8 mouse cellular contexts compared by ENCODE assay signal in the genomic region with DNA sequence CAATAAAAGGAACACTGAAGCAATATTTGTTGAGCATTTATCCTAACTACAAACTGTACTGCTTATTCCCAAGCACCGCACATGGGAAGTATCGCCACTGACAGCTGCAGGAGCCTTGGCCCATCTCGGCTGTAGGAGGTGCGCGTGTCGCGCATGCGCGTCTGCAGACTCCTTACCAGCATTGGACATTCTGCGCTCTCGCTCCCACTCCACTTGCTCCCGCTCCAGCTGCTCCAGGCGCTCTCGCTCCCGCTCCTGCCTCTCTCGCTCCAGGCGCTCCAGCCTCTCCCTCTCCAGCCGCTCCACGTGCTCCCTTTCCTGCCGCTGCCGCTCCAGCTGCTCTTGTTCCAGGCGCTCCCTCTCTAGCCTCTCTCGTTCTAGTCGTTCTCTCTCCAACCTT.
DNase-seq lines count a peak whose midpoint lies in the region; ATAC-seq and TF ChIP-seq lines count a peak whose summit lies in the region.

No protein-coding gene starts in this region.

- WGBS in cerebellum, adult 2 months: 83% methylated on average over 24 of the region's 24 CpGs
- 72% methylated on average over 24 of the region's 24 CpGs for WGBS in hindbrain, postnatal 0 days
- WGBS in liver, postnatal 0 days (ENCODE audit: insufficient replicate concordance): 81% methylated on average over 24 of the region's 24 CpGs

- TF ChIP-seq EP300 in liver, postnatal 0 days (IDR thresholded peaks at IDR 0.05; ENCODE audit: low read depth): no peak

- no peak overlapping the region for H3K27ac ChIP-seq in cerebellum, adult 2 months (ENCODE audit: insufficient read depth, low read length)
- no peak overlapping the region for H3K27ac ChIP-seq in ES-E14 (ENCODE audit: insufficient read depth, low read depth, low read length, poor library complexity, severe bottlenecking)
- H3K27ac ChIP-seq in hindbrain, postnatal 0 days: 0 out of 2 replicates have a peak overlapping the region, but pooled peaks have one; percentile 2
- H3K27ac ChIP-seq in liver, postnatal 0 days (ENCODE audit: low read depth): no peak overlapping the region

- H3K4me2 ChIP-seq in hindbrain, postnatal 0 days (ENCODE audit: low read depth, low read length): no peak overlapping the region
- peak overlapping the region; percentile 29 for H3K4me2 ChIP-seq in liver, postnatal 0 days (ENCODE audit: low read depth, low read length)

- H3K4me1 ChIP-seq in cerebellum, adult 2 months (ENCODE audit: control insufficient read depth, insufficient read depth, low read length): no peaks in the 10 kb centered on the region
- H3K4me1 ChIP-seq in ES-E14 (ENCODE audit: control insufficient read depth in 2 of 2, insufficient read depth in 2 of 2, low read length in 2 of 2, poor library complexity in 1 of 2): peaks cover 8 to 11% of the 10 kb centered on the region in 2 experiments; a peak in 1 of 4 replicates
- no peaks in the 10 kb centered on the region for H3K4me1 ChIP-seq in hindbrain, postnatal 0 days (ENCODE audit: insufficient read depth, low read length)
- no peaks in the 10 kb centered on the region for H3K4me1 ChIP-seq in liver, postnatal 0 days (ENCODE audit: insufficient read depth)

- TF ChIP-seq CTCF in cerebellum, adult 2 months (IDR thresholded peaks at IDR 0.05; ENCODE audit: borderline replicate concordance, insufficient read depth, low read depth, low read length): no peak
- TF ChIP-seq CTCF in hindbrain, postnatal 0 days (IDR thresholded peaks at IDR 0.05; ENCODE audit: low read depth): no peak
- TF ChIP-seq CTCF in liver, postnatal 0 days (IDR thresholded peaks at IDR 0.05; ENCODE audit: low read depth): no peak

- no peaks in the 10 kb centered on the region for H3K9me3 ChIP-seq in ES-E14 (ENCODE audit: control insufficient read depth, insufficient read depth, low read depth, low read length)
- H3K9me3 ChIP-seq in hindbrain, postnatal 0 days (ENCODE audit: low read length): no peaks in the 10 kb centered on the region
- H3K9me3 ChIP-seq in liver, postnatal 0 days (ENCODE audit: low read length): no peaks in the 10 kb centered on the region

- H3K27me3 ChIP-seq in cerebellum, adult 2 months (ENCODE audit: control insufficient read depth, insufficient read depth, low read length): no peaks in the 10 kb centered on the region
- no peaks in the 10 kb centered on the region for H3K27me3 ChIP-seq in hindbrain, postnatal 0 days (ENCODE audit: insufficient read depth, low read length)
- H3K27me3 ChIP-seq in liver, postnatal 0 days (ENCODE audit: insufficient read depth, low read length): no peaks in the 10 kb centered on the region

- peak overlapping the region; percentile 35 for H3K4me3 ChIP-seq in cerebellum, adult 2 months (replicated peaks; ENCODE audit: insufficient read depth, low read depth, low read length)
- peak overlapping the region; percentile 18 to 22; a peak in 3 of 4 replicates for H3K4me3 ChIP-seq in ES-E14 (ENCODE audit: insufficient read depth in 1 of 2, low read depth in 1 of 2, low read length in 2 of 2, poor library complexity in 1 of 2, severe bottlenecking in 1 of 2)
- H3K4me3 ChIP-seq in hindbrain, postnatal 0 days (ENCODE audit: low read length): no peak overlapping the region
- no peak overlapping the region for H3K4me3 ChIP-seq in liver, postnatal 0 days (ENCODE audit: low read depth, low read length)

- TF ChIP-seq POLR2A in cerebellum, adult 2 months (IDR thresholded peaks at IDR 0.05; ENCODE audit: borderline replicate concordance, insufficient read depth, low read length): no peak

- DNase-seq in cerebellum, adult 2 months: peak in 1 of 2 experiments; percentile 11
- DNase-seq in cerebellum, adult 8-10 months: no peak
- DNase-seq in ES-E14 (ENCODE audit: low read depth, low spot score): peak; percentile 80
- DNase-seq in frontal cortex, postnatal 10 days (ENCODE audit: low spot score in 2 of 2): peak; percentile 11 to 52
- DNase-seq in hindbrain, postnatal 0 days (ENCODE audit: low spot score): peak; percentile 53
- DNase-seq in liver, postnatal 0 days: peak; percentile 17
- DNase-seq in yolk sac, embryonic 10.5 days (ENCODE audit: low spot score): peak; percentile 33
- no peak for DNase-seq in kidney, adult 18-20 months

- H3K9ac ChIP-seq in ES-E14 (ENCODE audit: insufficient read depth, low read depth, low read length, poor library complexity, severe bottlenecking): peak overlapping the region; percentile 26; the same call in 1 of the 2 replicates
- no peak overlapping the region for H3K9ac ChIP-seq in hindbrain, postnatal 0 days (replicated peaks; ENCODE audit: low read length)
- no peak overlapping the region for H3K9ac ChIP-seq in liver, postnatal 0 days (replicated peaks)

- peaks cover 15% of the 10 kb centered on the region for H3K36me3 ChIP-seq in ES-E14 (ENCODE audit: control insufficient read depth, insufficient read depth, low read length, poor library complexity, severe bottlenecking)
- peaks cover 10% of the 10 kb centered on the region for H3K36me3 ChIP-seq in hindbrain, postnatal 0 days (ENCODE audit: insufficient read depth, low read length)
- H3K36me3 ChIP-seq in liver, postnatal 0 days (replicated peaks; ENCODE audit: insufficient read depth, low read length): no peaks in the 10 kb centered on the region

- in situ Hi-C loops in ES-E14 (cut with MboI; ENCODE audit: low sequenced_read_pairs in 2 of 2, unreplicated experiment in 2 of 2): no loop called here

- ATAC-seq in hindbrain, postnatal 0 days: peak; percentile 66
- no peak for ATAC-seq in liver, postnatal 0 days

TF ChIP-seq in ES-E14, 5 proteins besides CTCF, POLR2A, EP300 and RAD21:
- TF ChIP-seq MAFK (IDR thresholded peaks at IDR 0.05; ENCODE audit: insufficient read depth, low read depth, low read length) (no peak), ZC3H11A (IDR thresholded peaks at IDR 0.05; ENCODE audit: borderline replicate concordance, low read depth, low read length) (no peak), HCFC1 (IDR thresholded peaks at IDR 0.05; ENCODE audit: borderline replicate concordance, insufficient read depth, low read length) (no peak), CHD2 (IDR thresholded peaks at IDR 0.05; ENCODE audit: low read depth, low read length) (no peak), ZNF384 (IDR thresholded peaks at IDR 0.05; ENCODE audit: low read depth, low read length) (no peak)

Comparison
In these comparisons a context has a peak if more than half of its experiments do, and no peak if none do; other contexts are left out.
1. DNase-seq: peak in ES-E14 (single experiment), frontal cortex, postnatal 10 days (2 of 2), hindbrain, postnatal 0 days (single experiment), liver, postnatal 0 days (single experiment) and yolk sac, embryonic 10.5 days (single experiment); none in cerebellum, adult 8-10 months (single experiment) and kidney, adult 18-20 months (single experiment).
2. H3K4me3 ChIP-seq: peak in cerebellum, adult 2 months (single experiment) and ES-E14 (2 of 2); none in hindbrain, postnatal 0 days (single experiment) and liver, postnatal 0 days (single experiment).